Mouse (Mus musculus): ENCODE data around the gene Jaml. TPM values are rescaled to one million over a fixed set of nuclear protein-coding genes. Genes with fewer than 3 reads are reported as not detected.
A peak's percentile ranks its signal among the peaks of the same experiment; 100 is the strongest.

Jaml gene
- polyA plus RNA-seq, 1 experiment from 2014 or later: 2.1 TPM

- H3K9me3 ChIP-seq (ENCODE audit: control insufficient read depth, low read length): no peaks in the 10 kb centered on the region
- no peaks in the 10 kb centered on the region for H3K4me1 ChIP-seq (ENCODE audit: control insufficient read depth, insufficient read depth, low read length)
- H3K4me3 ChIP-seq (ENCODE audit: low read depth, low read length): no peak overlapping the region
- no peak for DNase-seq (ENCODE audit: low spot score)
- H3K9ac ChIP-seq (ENCODE audit: low read length): no peak overlapping the region
- WGBS: 88% methylated on average over 12 of the region's 12 CpGs
- ATAC-seq (ENCODE audit: insufficient number of reproducible peaks, low FRiP score, low TSS enrichment, low read depth): no peak
- H3K4me2 ChIP-seq (ENCODE audit: low read depth, severe bottlenecking): no peak overlapping the region
- H3K36me3 ChIP-seq (ENCODE audit: control insufficient read depth, insufficient read depth, low read length): no peaks in the 10 kb centered on the region
- no peak overlapping the region for H3K27ac ChIP-seq (replicated peaks; ENCODE audit: low read depth, low read length)
- no peaks in the 10 kb centered on the region for H3K27me3 ChIP-seq (ENCODE audit: control insufficient read depth, insufficient read depth, low read length)
Measured at GRCm38 (mm10) chr9:45085741-45086690, 7.0 kb downstream of the Jaml start.

- Histone ChIP-seq H3K36me3 (ENCODE audit: control insufficient read depth, insufficient read depth, low read length) (no peaks in the 10 kb centered on the region), H3K27ac (replicated peaks; ENCODE audit: low read depth, low read length) (no peak overlapping the region), H3K27me3 (ENCODE audit: control insufficient read depth, insufficient read depth, low read length) (no peaks in the 10 kb centered on the region), H3K9me3 (ENCODE audit: control insufficient read depth, low read length) (no peaks in the 10 kb centered on the region), H3K4me3 (ENCODE audit: low read depth, low read length) (no peak overlapping the region), H3K4me2 (ENCODE audit: low read depth, severe bottlenecking) (no peak overlapping the region), H3K9ac (ENCODE audit: low read length) (no peak overlapping the region), H3K4me1 (ENCODE audit: control insufficient read depth, insufficient read depth, low read length) (no peaks in the 10 kb centered on the region)
- ATAC-seq (ENCODE audit: insufficient number of reproducible peaks, low FRiP score, low TSS enrichment, low read depth) (no peak), DNase-seq (ENCODE audit: low spot score) (no peak)
Measured at GRCm38 (mm10) chr9:45088040-45088439, 9.1 kb downstream of the Jaml start.

- ATAC-seq (ENCODE audit: insufficient number of reproducible peaks, low FRiP score, low TSS enrichment, low read depth) (no peak), DNase-seq (ENCODE audit: low spot score) (no peak)
- Histone ChIP-seq H3K27ac (replicated peaks; ENCODE audit: low read depth, low read length) (no peak overlapping the region), H3K4me1 (ENCODE audit: control insufficient read depth, insufficient read depth, low read length) (peaks cover under 1% of the 10 kb centered on the region; the same call in 1 of the 2 replicates), H3K36me3 (ENCODE audit: control insufficient read depth, insufficient read depth, low read length) (no peaks in the 10 kb centered on the region), H3K4me2 (ENCODE audit: low read depth, severe bottlenecking) (no peak overlapping the region), H3K4me3 (ENCODE audit: low read depth, low read length) (no peak overlapping the region), H3K27me3 (ENCODE audit: control insufficient read depth, insufficient read depth, low read length) (no peaks in the 10 kb centered on the region), H3K9ac (ENCODE audit: low read length) (no peak overlapping the region), H3K9me3 (ENCODE audit: control insufficient read depth, low read length) (no peaks in the 10 kb centered on the region)
- WGBS: 68% methylated on average over 3 of the region's 3 CpGs
Measured at GRCm38 (mm10) chr9:45090811-45091210, 11.8 kb downstream of the Jaml start.

- Histone ChIP-seq H3K36me3 (ENCODE audit: control insufficient read depth, insufficient read depth, low read length) (no peaks in the 10 kb centered on the region), H3K4me3 (ENCODE audit: low read depth, low read length) (no peak overlapping the region), H3K4me2 (ENCODE audit: low read depth, severe bottlenecking) (no peak overlapping the region), H3K9me3 (ENCODE audit: control insufficient read depth, low read length) (no peaks in the 10 kb centered on the region), H3K9ac (ENCODE audit: low read length) (no peak overlapping the region), H3K4me1 (ENCODE audit: control insufficient read depth, insufficient read depth, low read length) (peaks cover 3% of the 10 kb centered on the region; the same call in 1 of the 2 replicates), H3K27me3 (ENCODE audit: control insufficient read depth, insufficient read depth, low read length) (no peaks in the 10 kb centered on the region), H3K27ac (replicated peaks; ENCODE audit: low read depth, low read length) (no peak overlapping the region)
- ATAC-seq (ENCODE audit: insufficient number of reproducible peaks, low FRiP score, low TSS enrichment, low read depth) (no peak), DNase-seq (ENCODE audit: low spot score) (no peak)
- 70% methylated on average over 4 of the region's 4 CpGs for WGBS
Measured at GRCm38 (mm10) chr9:45092641-45093040, 13.7 kb downstream of the Jaml start.

GRCm38 (mm10) chr9:45095149-45095937, 16.4 kb downstream of the Jaml start:
- H3K27me3 ChIP-seq (ENCODE audit: control insufficient read depth, insufficient read depth, low read length): no peaks in the 10 kb centered on the region
- no peaks in the 10 kb centered on the region for H3K36me3 ChIP-seq (ENCODE audit: control insufficient read depth, insufficient read depth, low read length)
- H3K9ac ChIP-seq (ENCODE audit: low read length): no peak overlapping the region
- H3K9me3 ChIP-seq (ENCODE audit: control insufficient read depth, low read length): no peaks in the 10 kb centered on the region
- DNase-seq (ENCODE audit: low spot score): no peak
- no peak overlapping the region for H3K4me2 ChIP-seq (ENCODE audit: low read depth, severe bottlenecking)
- H3K4me1 ChIP-seq (ENCODE audit: control insufficient read depth, insufficient read depth, low read length): peaks cover 3% of the 10 kb centered on the region; the same call in 1 of the 2 replicates
- no peak for ATAC-seq (ENCODE audit: insufficient number of reproducible peaks, low FRiP score, low TSS enrichment, low read depth)
- 79% methylated on average over 6 of the region's 6 CpGs for WGBS
- no peak overlapping the region for H3K4me3 ChIP-seq (ENCODE audit: low read depth, low read length)
- H3K27ac ChIP-seq (replicated peaks; ENCODE audit: low read depth, low read length): no peak overlapping the region

- WGBS: 87% methylated on average over 5 of the region's 5 CpGs
- Histone ChIP-seq H3K4me2 (ENCODE audit: low read depth, severe bottlenecking) (no peak overlapping the region), H3K27ac (replicated peaks; ENCODE audit: low read depth, low read length) (no peak overlapping the region), H3K4me3 (ENCODE audit: low read depth, low read length) (no peak overlapping the region), H3K9me3 (ENCODE audit: control insufficient read depth, low read length) (no peaks in the 10 kb centered on the region), H3K27me3 (ENCODE audit: control insufficient read depth, insufficient read depth, low read length) (no peaks in the 10 kb centered on the region), H3K4me1 (ENCODE audit: control insufficient read depth, insufficient read depth, low read length) (peaks cover 7% of the 10 kb centered on the region), H3K36me3 (ENCODE audit: control insufficient read depth, insufficient read depth, low read length) (no peaks in the 10 kb centered on the region), H3K9ac (ENCODE audit: low read length) (no peak overlapping the region)
- DNase-seq (ENCODE audit: low spot score): no peak
- no peak for ATAC-seq (ENCODE audit: insufficient number of reproducible peaks, low FRiP score, low TSS enrichment, low read depth)
Measured at GRCm38 (mm10) chr9:45097877-45098276, 18.9 kb downstream of the Jaml start.

GRCm38 (mm10) chr9:45098426-45098825, 19.4 kb downstream of the Jaml start:
- no peak for ATAC-seq (ENCODE audit: insufficient number of reproducible peaks, low FRiP score, low TSS enrichment, low read depth)
- 37% methylated on average over 3 of the region's 3 CpGs for WGBS
- H3K27ac ChIP-seq (replicated peaks; ENCODE audit: low read depth, low read length): no peak overlapping the region

GRCm38 (mm10) chr9:45102528-45102927, 23.5 kb downstream of the Jaml start:
- Histone ChIP-seq H3K27ac (replicated peaks; ENCODE audit: low read depth, low read length) (peak overlapping the region; percentile 11; the same call in 1 of the 2 replicates), H3K27me3 (ENCODE audit: control insufficient read depth, insufficient read depth, low read length) (no peaks in the 10 kb centered on the region), H3K4me3 (ENCODE audit: low read depth, low read length) (no peak overlapping the region), H3K36me3 (ENCODE audit: control insufficient read depth, insufficient read depth, low read length) (no peaks in the 10 kb centered on the region), H3K4me1 (ENCODE audit: control insufficient read depth, insufficient read depth, low read length) (peaks cover 9% of the 10 kb centered on the region), H3K4me2 (ENCODE audit: low read depth, severe bottlenecking) (no peak overlapping the region; the same call in 1 of the 2 replicates), H3K9me3 (ENCODE audit: control insufficient read depth, low read length) (no peaks in the 10 kb centered on the region), H3K9ac (ENCODE audit: low read length) (no peak overlapping the region)
- DNase-seq (ENCODE audit: low spot score) (peak; percentile 41), ATAC-seq (ENCODE audit: insufficient number of reproducible peaks, low FRiP score, low TSS enrichment, low read depth) (no peak)
- 20% methylated on average over 1 of the region's 1 CpGs for WGBS

More at GRCm38 (mm10) chr9:45098426-45098825, 19.4 kb downstream of the Jaml start:
- Histone ChIP-seq H3K4me3 (ENCODE audit: low read depth, low read length) (no peak overlapping the region), H3K4me2 (ENCODE audit: low read depth, severe bottlenecking) (no peak overlapping the region), H3K36me3 (ENCODE audit: control insufficient read depth, insufficient read depth, low read length) (no peaks in the 10 kb centered on the region), H3K9me3 (ENCODE audit: control insufficient read depth, low read length) (no peaks in the 10 kb centered on the region), H3K4me1 (ENCODE audit: control insufficient read depth, insufficient read depth, low read length) (peaks cover 11% of the 10 kb centered on the region), H3K9ac (ENCODE audit: low read length) (no peak overlapping the region), H3K27me3 (ENCODE audit: control insufficient read depth, insufficient read depth, low read length) (no peaks in the 10 kb centered on the region)
- DNase-seq (ENCODE audit: low spot score): no peak

All from limb, embryonic 11.5 days (tissue).